Mouse (Mus musculus) urinary bladder, postnatal 25 days (tissue): ENCODE measurements around the gene Bclaf1.

Experiments
- DNase-seq: peaks from one replicate; pipeline ENCODE4 v3.0.0; 2022; ENCODE audit warnings: low spot score

The Bclaf1 gene

DNA sequence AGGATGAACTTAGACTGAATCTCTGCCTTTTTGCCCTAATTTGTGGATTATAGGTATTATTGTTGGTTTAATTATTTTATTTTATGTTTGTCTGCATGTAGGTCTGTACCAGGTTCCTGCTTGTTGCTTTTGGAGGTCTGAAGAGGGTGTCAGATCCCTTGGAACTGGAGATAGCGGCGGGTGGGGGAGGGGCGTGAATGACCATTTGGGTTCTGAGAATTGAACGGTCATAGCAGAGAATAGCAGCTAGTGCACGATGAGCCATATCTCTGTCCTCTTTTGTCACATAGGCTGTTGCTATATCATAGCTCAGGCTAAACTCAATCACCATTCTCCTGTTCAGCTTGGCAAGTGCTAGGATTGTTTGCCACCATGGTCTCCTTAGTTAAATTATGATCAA lies 5.2 kb downstream of the Bclaf1 start:
- no peak for DNase-seq

DNA sequence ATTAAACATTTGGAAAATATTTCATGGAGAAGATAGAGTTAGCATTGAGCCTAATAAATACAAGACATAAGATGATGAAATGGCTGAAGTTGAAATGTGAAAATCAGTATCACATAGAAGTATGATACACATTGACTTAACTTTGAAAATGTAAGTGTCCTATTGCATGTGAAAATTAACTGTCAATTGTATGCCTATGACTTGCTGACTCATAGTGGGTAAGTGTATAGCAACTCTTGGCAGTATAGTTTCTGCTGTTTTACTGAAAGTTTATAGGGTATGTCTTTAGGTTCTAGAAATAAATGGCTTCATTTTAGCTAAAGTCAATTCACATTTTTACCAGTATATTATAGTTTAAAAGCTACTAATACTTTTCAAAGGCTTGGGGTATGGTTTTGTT lies 14.0 kb downstream of the Bclaf1 start:
- no peak for DNase-seq

DNA sequence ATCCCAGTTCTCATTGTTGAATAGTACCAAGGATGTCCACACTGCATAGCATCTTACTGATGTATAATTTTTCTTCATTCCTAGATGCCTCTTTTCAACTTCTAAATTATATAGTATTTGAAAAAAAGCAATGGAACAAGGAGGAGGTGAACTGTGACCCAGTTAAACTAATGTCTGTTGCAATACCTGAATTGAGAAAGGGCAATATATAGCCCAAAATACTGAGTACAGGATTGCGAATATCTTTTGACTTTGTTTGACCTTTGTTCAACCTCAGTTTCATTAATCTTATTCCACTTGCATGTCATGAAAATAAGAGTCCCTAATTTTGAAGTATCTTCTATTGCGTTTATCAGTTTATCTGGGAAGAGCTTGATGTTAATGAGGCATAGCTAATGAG lies 19.0 kb downstream of the Bclaf1 start:
- no peak for DNase-seq

DNA sequence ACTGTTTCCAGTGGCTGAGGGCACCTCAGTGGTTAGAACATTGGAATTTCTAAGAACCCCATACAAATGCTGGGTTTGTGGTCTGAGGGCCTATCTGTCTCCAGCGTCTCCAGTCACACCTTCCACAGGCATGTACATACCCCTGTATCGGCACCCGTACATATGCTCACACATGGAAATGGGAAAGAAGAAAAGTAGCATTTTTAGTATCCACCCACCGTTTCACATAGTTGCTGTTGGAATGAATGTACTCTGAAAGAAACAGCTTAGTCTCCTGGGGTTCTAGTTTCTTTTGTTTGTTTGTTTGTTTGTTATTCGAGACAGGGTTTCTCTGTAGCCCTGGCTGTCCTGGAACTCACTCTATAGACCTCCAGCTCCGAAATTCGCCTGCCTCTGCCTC lies 25.6 kb downstream of the Bclaf1 start:
- no peak for DNase-seq

DNA sequence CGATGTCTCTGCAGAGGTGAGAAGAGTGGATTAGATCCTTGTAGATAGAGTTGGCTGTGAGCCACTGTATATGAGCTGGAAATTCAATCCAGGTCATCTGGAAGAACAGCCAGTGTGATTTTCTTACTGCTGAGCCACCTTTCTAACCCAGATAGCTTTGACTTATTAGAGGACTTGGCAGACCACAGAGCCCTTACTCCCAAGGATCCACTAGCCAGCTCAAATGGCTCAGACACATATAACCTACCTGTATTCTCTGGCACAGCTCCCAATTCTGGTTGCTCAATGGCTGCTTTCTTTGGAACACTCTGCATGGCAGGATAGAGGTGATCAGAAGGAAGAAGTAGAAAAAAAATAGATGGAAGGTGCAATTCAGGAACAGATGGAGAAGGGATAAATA lies 33.5 kb downstream of the Bclaf1 start:
- no peak for DNase-seq

DNA sequence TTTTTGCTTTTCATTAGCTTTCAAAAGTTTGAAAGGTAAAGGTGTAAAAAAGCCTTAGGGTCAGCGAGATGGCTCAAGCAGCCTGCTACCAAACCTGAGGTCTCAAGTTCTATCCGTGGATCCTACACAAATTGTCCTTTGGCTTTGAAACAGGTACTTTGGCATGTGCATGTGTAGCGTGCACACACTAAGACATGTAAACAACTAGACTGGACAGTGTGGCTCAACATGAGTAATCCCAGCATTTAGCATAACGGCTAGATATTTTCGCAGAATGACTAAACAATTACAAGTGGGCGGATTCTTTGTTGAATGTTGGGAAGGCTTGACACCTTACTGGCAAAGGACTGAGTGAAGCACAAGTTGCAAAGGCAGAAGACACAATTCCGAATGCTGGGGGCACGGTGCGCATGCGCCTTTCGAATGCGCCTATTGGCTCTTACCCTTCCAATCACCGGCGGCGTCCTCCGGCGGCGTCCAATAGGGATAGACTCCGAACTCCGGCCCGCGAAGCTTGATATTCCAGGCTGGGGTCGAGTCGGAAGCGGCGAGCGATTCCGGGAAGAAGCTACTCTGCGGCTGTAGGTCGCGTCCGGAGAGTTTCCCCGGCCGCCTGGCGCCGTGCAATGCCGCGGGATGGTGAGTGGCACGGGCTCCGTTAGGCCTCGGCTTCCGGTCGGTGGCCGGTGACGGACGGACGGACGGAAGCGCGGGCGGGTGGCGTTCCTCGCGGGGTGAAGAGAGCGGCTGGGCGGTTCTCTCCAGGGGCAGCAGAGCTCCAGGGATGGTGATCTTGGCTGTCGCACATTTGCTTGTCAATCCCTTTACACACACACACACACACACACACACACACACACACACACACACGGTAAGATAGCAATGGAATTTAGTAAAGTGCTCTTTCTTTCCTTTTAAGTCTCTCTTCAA lies 35.3 kb downstream of the Bclaf1 start, which contains the start of gene Mtfr2:
Mtfr2 (plus strand) TSS at position 486 of the 930 bp plus-strand sequence.
- DNase-seq, result peak; percentile 84

DNA sequence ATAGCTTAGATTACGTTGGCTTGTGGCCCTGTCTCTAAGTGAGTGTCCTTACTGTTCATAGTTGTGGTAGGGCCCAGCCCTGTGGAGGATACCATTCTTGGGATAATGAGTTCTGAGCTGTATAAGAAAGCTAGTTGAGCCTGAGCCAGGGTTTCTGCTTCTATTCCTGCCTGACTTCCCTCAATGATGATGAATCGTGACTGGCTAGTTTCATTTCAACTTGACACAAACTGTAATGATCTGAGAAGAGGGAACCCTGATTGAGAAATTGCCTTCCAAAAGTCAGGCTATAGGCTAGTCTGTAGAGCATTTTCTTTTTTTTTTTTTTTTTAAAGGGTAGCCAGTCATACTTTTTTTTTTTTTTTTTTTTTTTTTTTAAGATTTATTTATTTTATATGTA lies 36.6 kb downstream of the Bclaf1 start:
- DNase-seq, result no peak

DNA sequence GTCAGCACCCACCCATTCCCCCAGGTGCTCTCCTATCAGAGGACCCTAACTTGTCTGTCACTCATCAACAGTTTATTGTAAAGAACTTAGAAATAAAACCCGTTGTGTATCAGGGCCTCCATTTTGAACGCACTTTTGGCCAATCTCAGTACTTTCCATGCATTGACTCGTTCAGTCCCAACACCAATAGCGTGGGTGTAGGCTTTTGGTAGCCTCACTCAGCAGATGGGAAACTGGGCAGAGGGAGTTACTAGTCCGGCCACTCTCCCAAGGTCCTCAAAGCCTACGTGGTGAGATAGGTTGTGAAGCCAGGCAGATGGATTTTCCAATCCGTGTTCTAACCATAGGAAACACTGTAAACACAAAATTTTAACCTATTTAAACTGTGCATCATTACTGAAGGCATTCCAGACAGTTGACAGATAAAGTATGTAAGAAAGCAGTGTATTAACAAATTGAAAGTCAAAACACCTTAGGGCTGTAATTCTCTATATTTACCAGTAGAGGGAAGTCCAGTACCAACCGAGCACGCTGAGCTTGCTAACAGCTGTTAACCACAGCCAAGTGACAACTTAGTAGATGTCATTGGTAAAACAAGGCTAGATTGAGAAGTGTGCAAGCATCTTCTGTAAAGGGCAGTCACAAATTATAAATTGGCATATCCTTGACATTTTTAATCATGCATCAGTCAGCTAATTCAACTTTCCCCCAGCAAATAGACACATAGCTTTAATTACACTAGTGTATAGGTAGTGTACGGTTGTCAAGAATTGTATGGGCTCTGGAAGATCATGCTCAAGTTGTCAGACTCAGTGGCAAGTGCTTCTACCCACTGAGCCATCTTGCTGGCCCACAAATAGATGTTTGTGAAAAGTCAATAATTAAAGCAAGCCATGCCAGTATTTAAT lies 49.5 kb downstream of the Bclaf1 start:
- no peak for DNase-seq

DNA sequence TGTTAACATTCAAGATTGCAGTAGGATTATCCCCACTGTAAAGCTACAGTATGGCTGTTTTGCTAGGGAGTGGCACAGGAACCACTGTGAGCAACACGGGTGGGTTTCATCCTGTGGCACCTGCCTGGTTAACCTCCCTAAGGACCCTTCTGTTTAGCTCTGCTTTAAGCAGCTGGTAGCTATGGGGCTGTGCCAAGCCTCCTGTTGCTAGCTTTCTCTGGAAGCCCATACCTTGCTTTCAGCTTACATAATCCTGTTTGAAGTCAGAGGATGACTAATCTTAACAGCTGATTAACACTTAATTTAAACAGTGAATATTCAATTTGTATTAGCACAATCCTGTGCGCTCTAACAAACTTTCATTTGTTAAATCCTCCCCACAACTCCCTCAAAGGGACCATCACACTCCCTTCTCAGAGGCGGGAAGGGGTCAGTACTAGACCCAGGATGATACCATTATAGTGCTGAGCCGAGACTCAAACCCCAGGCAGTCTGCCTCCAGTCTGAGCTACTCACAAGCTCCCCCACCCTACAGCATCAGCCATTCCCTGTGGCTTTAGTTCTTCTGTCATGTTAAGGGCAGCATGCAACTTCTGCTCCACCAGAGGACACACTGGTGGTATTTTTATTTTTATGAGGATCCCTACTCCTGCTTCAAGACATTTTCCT lies 50.3 kb downstream of the Bclaf1 start:
- no peak for DNase-seq

DNA sequence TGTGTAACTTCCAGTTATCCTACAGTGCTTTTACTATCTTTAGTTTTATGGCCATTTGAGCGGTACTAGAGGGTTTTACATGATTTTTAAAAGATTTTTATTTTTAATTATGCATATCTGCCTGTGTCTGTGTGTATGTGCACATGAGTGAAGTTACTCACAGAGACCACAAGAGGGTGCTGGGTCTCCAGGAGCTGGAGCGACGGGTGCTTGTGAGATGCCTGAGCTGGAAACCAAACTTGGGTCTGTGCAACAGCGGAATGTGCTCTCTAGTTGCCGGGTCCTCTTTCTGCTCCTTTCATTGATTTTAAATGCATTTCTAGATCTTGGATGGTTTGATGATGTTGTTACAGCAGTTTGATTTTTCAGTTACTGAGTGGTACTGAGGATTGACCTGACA lies 59.8 kb downstream of the Bclaf1 start:
- DNase-seq, result no peak

DNA sequence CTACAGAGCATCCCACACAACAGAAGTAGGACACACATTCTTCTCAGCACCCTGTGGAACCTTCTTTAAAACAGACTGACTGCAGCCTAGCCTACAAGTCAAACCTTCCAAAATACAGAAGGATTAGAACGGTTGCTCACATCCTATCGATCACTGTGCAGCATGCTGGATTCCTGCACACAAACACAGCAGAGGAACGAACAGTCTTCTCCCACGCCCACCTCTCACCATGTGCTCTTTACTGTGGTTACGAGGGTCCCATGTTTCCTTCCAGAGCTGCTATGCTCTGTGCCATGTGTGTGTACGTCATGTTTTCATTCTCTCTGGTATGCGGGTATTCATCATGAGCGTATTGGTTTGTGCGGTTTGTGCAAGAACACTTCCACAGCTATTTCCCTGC lies 65.4 kb downstream of the Bclaf1 start:
- no peak for DNase-seq

DNA sequence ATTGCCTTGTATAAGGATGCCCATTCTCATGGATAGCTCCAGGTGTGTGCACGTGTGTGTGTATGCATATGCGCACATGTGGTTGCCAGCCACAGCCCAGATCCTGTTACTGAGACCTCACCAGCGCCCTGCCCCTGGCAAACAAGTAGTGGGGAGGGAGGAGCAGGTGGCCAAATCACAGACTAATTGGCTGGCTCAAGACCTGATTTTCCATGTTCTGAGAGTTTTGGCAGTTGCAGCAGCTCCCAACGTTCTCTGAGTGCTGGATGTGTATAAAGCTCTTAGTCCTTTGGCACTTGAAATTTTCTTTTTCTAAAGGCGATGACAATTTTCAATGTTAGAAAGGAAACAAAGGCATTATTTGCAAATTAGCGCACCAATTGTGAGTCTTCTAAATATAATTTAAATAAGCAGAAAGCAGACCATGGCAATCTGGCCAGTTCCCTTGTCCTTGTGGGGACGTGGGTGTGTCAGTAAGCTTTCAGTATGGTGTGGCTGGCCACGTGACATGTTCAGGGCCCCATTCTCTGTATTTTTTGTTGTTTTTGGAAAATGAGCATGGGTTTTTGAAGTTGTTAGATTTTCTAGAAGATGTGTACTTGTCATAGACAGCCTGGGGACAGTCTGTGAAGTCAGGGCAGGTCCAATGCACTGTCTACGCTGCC lies 66.9 kb downstream of the Bclaf1 start:
- DNase-seq, result no peak

DNA sequence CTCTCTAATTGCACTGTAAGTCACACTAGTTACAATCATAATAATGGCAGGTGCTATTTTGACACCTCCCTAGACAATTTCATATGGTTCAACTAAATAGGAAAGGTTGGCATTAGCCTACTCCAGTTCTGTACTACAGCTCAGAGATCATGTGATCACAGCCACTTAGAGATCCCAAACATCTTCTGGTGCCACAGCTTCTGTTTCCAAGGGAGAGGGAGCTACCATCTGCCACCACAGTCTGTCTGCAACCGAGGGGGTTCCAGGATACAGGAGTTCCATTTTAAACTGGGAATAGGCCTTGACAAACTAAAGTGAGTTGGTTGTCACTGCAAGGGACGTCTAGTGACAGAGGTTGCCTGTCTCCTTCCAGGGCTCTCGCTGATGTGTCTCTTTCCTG lies 68.5 kb downstream of the Bclaf1 start:
- no peak for DNase-seq

DNA sequence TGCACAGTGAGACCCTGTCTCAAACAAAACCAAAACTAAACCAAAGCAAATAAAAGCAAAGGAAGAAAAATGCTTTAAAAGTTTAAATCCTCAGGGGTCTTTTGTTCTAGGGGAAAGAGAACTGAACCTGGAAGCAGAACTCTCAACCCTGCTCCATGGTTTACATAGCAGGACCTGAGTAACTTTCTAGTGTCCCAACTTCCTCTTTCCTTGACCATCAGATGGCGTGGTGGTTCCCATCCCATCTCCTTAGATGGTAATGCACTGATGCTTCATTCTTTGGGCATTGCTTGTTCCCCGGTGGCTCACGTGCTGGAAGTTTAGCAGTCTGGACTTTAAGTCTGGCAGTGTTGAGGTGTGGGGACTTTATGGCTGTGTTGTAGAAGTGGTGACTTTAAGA lies 69.1 kb downstream of the Bclaf1 start:
- DNase-seq, result no peak

DNA sequence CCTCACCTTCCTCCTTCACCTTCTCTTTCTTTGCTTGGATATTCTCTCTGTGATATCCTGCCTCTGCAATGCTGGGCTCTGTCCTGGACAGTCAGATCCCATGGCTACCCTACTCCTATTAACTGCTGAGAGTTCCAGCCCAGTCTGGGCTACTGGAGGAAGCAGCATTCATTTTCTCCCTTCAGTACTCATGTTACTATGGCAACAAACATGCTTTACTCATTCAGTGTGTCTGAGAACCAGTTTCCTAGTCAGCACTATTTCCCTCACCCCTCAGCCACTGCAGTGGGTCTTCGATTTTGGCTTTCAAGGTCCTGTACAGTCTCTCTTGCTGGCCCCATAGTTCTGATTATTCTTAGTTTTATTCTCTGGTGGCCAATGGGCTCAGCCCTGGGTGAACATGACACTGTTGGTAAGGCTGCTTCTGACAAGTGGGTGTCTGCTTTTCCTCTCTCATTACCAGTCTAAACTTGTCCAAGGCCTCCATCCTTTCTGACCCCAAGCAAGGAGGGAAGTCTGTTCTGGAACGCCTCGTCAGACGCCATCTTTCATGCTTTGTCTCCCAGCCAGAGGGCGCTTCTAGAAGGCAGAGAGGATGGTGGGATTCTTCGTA lies 70.6 kb downstream of the Bclaf1 start:
- no peak for DNase-seq

DNA sequence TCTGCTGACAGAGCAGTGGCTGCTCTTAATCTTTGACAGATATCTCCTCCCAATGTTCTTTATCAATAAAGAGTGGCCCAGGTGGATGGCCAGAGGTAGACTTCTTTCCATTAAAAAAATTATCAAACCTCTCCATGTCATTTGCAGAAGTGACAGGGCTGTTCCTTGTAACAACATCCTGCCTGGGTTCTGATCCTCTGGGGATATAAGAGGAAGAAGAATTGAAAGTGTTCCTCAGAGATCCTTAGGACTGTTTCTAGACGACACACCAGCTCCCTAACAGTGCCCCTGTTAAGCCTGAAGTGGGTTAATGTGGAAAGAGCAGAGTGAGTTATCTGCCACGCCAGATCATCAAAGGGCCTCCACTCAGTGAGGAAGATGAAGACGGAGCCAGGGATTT lies 78.3 kb downstream of the Bclaf1 start:
- no peak for DNase-seq
